Mouse (Mus musculus) CD4-positive helper T cell, adult 2 months (primary cell): Measurements from ENCODE around the gene Sec31b.

Experiments
- DNase-seq: peaks from one replicate; pipeline ENCODE4 v3.0.0-alpha.2; 2012; ENCODE audit warnings: low read depth, missing footprints, low spot score

The Sec31b gene

GRCm38 (mm10) chr19:44476541-44476940 is 69.1 kb downstream of the Sec31b start:
- no peak for DNase-seq

GRCm38 (mm10) chr19:44475268-44475667 is 70.4 kb downstream of the Sec31b start:
- DNase-seq: no peak

GRCm38 (mm10) chr19:44474158-44474557 is 71.5 kb downstream of the Sec31b start:
- DNase-seq: peak; percentile 53
